Mouse (Mus musculus): ENCODE data around the gene Stx2.
"Not testable (repeated sequence)": the region's sequence is repeated elsewhere in the genome, so short reads cannot be mapped to it uniquely, and the experiment has no call there.

Gene Stx2

GRCm38 (mm10) chr5:129009577-129009976, 1.2 kb upstream of the Stx2 start:
- DNase-seq (ENCODE audit: low read depth, low spot score): no peak

- no peak for DNase-seq (ENCODE audit: low read depth, low spot score)
Observed at GRCm38 (mm10) chr5:129008008-129008407, 366 bp downstream of the Stx2 start.

GRCm38 (mm10) chr5:129007105-129007957, 1.0 kb downstream of the Stx2 start:
- DNase-seq (ENCODE audit: low read depth, low spot score): no peak

GRCm38 (mm10) chr5:129006031-129006788, 2.2 kb downstream of the Stx2 start:
- DNase-seq (ENCODE audit: low read depth, low spot score): no peak

- no peak for DNase-seq (ENCODE audit: low read depth, low spot score)
Observed at GRCm38 (mm10) chr5:129005416-129005815, 3.0 kb downstream of the Stx2 start.

GRCm38 (mm10) chr5:129002571-129003011, 5.8 kb downstream of the Stx2 start:
- no peak for DNase-seq (ENCODE audit: low read depth, low spot score)

- no peak for DNase-seq (ENCODE audit: low read depth, low spot score)
Observed at GRCm38 (mm10) chr5:129000706-129001468, 7.5 kb downstream of the Stx2 start.

GRCm38 (mm10) chr5:128987141-128987954, 21.0 kb downstream of the Stx2 start:
- no peak for DNase-seq (ENCODE audit: low read depth, low spot score)

- DNase-seq (ENCODE audit: low read depth, low spot score): no peak
Observed at GRCm38 (mm10) chr5:128985946-128986345, 22.4 kb downstream of the Stx2 start.

GRCm38 (mm10) chr5:128984536-128984935, 23.8 kb downstream of the Stx2 start:
- no peak for DNase-seq (ENCODE audit: low read depth, low spot score)

- DNase-seq (ENCODE audit: low read depth, low spot score): peak; percentile 60
Observed at GRCm38 (mm10) chr5:128981607-128982006, 26.8 kb downstream of the Stx2 start.

GRCm38 (mm10) chr5:128980857-128981256, 27.5 kb downstream of the Stx2 start:
- no peak for DNase-seq (ENCODE audit: low read depth, low spot score)

- no peak for DNase-seq (ENCODE audit: low read depth, low spot score)
Observed at GRCm38 (mm10) chr5:128978957-128979356, 29.4 kb downstream of the Stx2 start.

- DNase-seq (ENCODE audit: low read depth, low spot score): not testable (repeated sequence)
Observed at GRCm38 (mm10) chr5:128977466-128977865, 30.9 kb downstream of the Stx2 start.

- peak; percentile 51 for DNase-seq (ENCODE audit: low read depth, low spot score)
Observed at GRCm38 (mm10) chr5:128976266-128976665, 32.1 kb downstream of the Stx2 start.

- peak; percentile 68 for DNase-seq (ENCODE audit: low read depth, low spot score)
Observed at GRCm38 (mm10) chr5:128971298-128971697, 37.1 kb downstream of the Stx2 start.

GRCm38 (mm10) chr5:128970878-128971277, 37.5 kb downstream of the Stx2 start:
- no peak for DNase-seq (ENCODE audit: low read depth, low spot score)

GRCm38 (mm10) chr5:128964353-128964752, 44.0 kb downstream of the Stx2 start:
- no peak for DNase-seq (ENCODE audit: low read depth, low spot score)

- no peak for DNase-seq (ENCODE audit: low read depth, low spot score)
Observed at GRCm38 (mm10) chr5:128958916-128959315, 49.5 kb downstream of the Stx2 start.

GRCm38 (mm10) chr5:128954371-128954770, 54.0 kb downstream of the Stx2 start:
- not testable (repeated sequence) for DNase-seq (ENCODE audit: low read depth, low spot score)

Measured in retina, postnatal 7 days (tissue).